Mouse (Mus musculus): ENCODE data around the gene Dnah8. TPM values are rescaled to one million over a fixed set of nuclear protein-coding genes. Genes with fewer than 3 reads are reported as not detected.

Dnah8 gene
- polyA plus RNA-seq, 1 experiment from 2014 or later = 1.3 TPM

- ATAC-seq (ENCODE audit: insufficient number of reproducible peaks, low FRiP score, low TSS enrichment, low read depth) = no peak
- Histone ChIP-seq H3K27ac (no peak overlapping the region), H3K27me3 (no peaks in the 10 kb centered on the region), H3K36me3 (no peaks in the 10 kb centered on the region), H3K9ac (no peak overlapping the region), H3K4me2 (no peak overlapping the region), H3K9me3 (no peaks in the 10 kb centered on the region), H3K4me1 (no peaks in the 10 kb centered on the region), H3K4me3 (no peak overlapping the region)
- WGBS = 78% methylated on average over 9 of the region's 9 CpGs
These were observed 51.0 kb downstream of the Dnah8 start for GRCm38 (mm10) chr17:30675021-30675740.

DNA sequence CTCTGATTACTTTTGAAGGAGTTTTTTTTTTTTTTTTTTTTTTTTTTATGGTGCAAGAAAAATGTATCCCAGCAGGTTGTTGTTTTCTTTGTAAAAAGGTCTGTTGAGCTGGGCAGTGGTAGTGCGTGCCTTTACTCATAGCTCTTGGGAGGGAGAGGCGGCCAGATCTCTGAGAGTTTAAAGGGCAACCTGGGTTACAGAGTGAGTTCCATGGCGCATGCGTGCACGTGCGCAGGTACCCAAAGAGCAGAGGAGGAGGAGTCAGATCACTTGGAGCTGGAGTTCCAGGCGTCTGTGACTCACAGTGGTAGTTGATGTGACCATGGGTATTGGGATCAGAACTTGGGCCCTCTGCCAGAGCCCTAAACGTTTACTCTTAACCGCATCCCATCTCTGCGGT lies 54.4 kb downstream of the Dnah8 start:
- Histone ChIP-seq H3K4me2 (no peak overlapping the region), H3K27me3 (no peaks in the 10 kb centered on the region), H3K4me3 (no peak overlapping the region), H3K4me1 (no peaks in the 10 kb centered on the region), H3K9ac (no peak overlapping the region), H3K36me3 (no peaks in the 10 kb centered on the region), H3K9me3 (no peaks in the 10 kb centered on the region), H3K27ac (no peak overlapping the region)
- 86% methylated on average over 10 of the region's 10 CpGs for WGBS
- no peak for ATAC-seq (ENCODE audit: insufficient number of reproducible peaks, low FRiP score, low TSS enrichment, low read depth)

GRCm38 (mm10) chr17:30679612-30680011 lies 55.5 kb downstream of the Dnah8 start:
- H3K36me3 ChIP-seq = no peaks in the 10 kb centered on the region
- no peaks in the 10 kb centered on the region for H3K27me3 ChIP-seq
- H3K4me2 ChIP-seq = no peak overlapping the region
- H3K9me3 ChIP-seq = no peaks in the 10 kb centered on the region
- H3K4me1 ChIP-seq = no peaks in the 10 kb centered on the region
- no peak overlapping the region for H3K9ac ChIP-seq
- H3K27ac ChIP-seq = no peak overlapping the region
- H3K4me3 ChIP-seq = no peak overlapping the region
- ATAC-seq (ENCODE audit: insufficient number of reproducible peaks, low FRiP score, low TSS enrichment, low read depth) = no peak
- WGBS = 92% methylated on average over 4 of the region's 4 CpGs

GRCm38 (mm10) chr17:30681604-30682003 lies 57.5 kb downstream of the Dnah8 start:
- WGBS = 20% methylated on average over 5 of the region's 5 CpGs
- Histone ChIP-seq H3K4me3 (no peak overlapping the region), H3K36me3 (no peaks in the 10 kb centered on the region)

GRCm38 (mm10) chr17:30690181-30690580 lies 66.0 kb downstream of the Dnah8 start:
- no peak overlapping the region for H3K9ac ChIP-seq
- no peak for ATAC-seq (ENCODE audit: insufficient number of reproducible peaks, low FRiP score, low TSS enrichment, low read depth)
- H3K4me2 ChIP-seq = no peak overlapping the region
- H3K4me1 ChIP-seq = no peaks in the 10 kb centered on the region
- WGBS = 77% methylated on average over 8 of the region's 8 CpGs
- H3K27ac ChIP-seq = no peak overlapping the region
- H3K9me3 ChIP-seq = no peaks in the 10 kb centered on the region
- no peak overlapping the region for H3K4me3 ChIP-seq
- no peaks in the 10 kb centered on the region for H3K36me3 ChIP-seq
- H3K27me3 ChIP-seq = no peaks in the 10 kb centered on the region

More at GRCm38 (mm10) chr17:30681604-30682003, 57.5 kb downstream of the Dnah8 start:
- H3K4me1 ChIP-seq = no peaks in the 10 kb centered on the region
- no peak overlapping the region for H3K9ac ChIP-seq
- H3K27ac ChIP-seq = no peak overlapping the region
- no peaks in the 10 kb centered on the region for H3K27me3 ChIP-seq
- H3K4me2 ChIP-seq = no peak overlapping the region
- ATAC-seq (ENCODE audit: insufficient number of reproducible peaks, low FRiP score, low TSS enrichment, low read depth) = no peak
- H3K9me3 ChIP-seq = no peaks in the 10 kb centered on the region

GRCm38 (mm10) chr17:30691481-30691880 lies 67.3 kb downstream of the Dnah8 start:
- no peak overlapping the region for H3K4me2 ChIP-seq

DNA sequence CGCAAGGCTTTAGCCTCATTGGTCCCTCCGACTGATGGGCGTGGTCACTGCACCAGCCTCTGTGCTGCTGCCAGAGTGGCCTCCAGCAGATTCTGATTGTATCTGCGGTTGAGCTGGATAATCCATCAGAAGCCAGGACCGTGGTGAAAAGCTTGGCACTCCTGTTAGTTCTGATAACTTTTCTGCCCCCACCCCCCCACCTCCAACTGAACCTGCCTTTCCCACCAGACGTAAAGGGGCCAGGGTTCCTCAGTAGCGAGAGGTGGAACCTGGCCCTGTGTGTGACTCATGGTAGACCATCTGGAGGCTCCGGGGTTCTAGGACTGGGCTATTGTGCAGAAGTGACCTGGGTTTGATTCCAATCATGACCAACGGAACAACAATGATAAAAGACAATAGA lies 70.1 kb downstream of the Dnah8 start:
- Histone ChIP-seq H3K9me3 (no peaks in the 10 kb centered on the region), H3K36me3 (no peaks in the 10 kb centered on the region), H3K27ac (no peak overlapping the region), H3K27me3 (no peaks in the 10 kb centered on the region), H3K4me2 (no peak overlapping the region), H3K4me1 (no peaks in the 10 kb centered on the region), H3K4me3 (no peak overlapping the region), H3K9ac (no peak overlapping the region)
- no peak for ATAC-seq (ENCODE audit: insufficient number of reproducible peaks, low FRiP score, low TSS enrichment, low read depth)
- 84% methylated on average over 9 of the region's 9 CpGs for WGBS

More at GRCm38 (mm10) chr17:30691481-30691880, 67.3 kb downstream of the Dnah8 start:
- Histone ChIP-seq H3K27me3 (no peaks in the 10 kb centered on the region), H3K36me3 (no peaks in the 10 kb centered on the region), H3K27ac (no peak overlapping the region), H3K4me1 (no peaks in the 10 kb centered on the region), H3K9ac (no peak overlapping the region), H3K4me3 (no peak overlapping the region), H3K9me3 (no peaks in the 10 kb centered on the region)
- 53% methylated on average over 2 of the region's 2 CpGs for WGBS
- ATAC-seq (ENCODE audit: insufficient number of reproducible peaks, low FRiP score, low TSS enrichment, low read depth) = no peak

DNA sequence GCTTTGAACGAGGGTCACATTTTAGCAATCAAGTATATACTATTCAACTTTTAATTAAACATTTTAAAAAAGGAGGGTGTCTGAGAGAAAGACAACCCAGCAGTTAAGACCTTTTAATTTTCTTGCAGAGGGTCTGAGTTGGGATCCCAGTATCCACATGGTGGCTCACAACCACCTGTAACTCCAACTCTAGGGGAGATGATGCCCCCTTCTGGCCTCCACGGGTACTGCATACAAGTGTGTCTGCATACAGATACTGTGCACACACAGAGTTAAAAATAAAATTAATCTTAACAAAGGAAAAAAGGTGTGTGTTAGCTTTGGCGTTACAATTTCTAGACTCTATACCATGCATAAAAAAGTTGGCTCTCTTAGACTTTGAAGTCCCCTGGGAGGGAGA lies 90.6 kb downstream of the Dnah8 start:
- 63% methylated on average over 3 of the region's 3 CpGs for WGBS
- no peak for ATAC-seq (ENCODE audit: insufficient number of reproducible peaks, low FRiP score, low TSS enrichment, low read depth)
- H3K36me3 ChIP-seq = no peaks in the 10 kb centered on the region

DNA sequence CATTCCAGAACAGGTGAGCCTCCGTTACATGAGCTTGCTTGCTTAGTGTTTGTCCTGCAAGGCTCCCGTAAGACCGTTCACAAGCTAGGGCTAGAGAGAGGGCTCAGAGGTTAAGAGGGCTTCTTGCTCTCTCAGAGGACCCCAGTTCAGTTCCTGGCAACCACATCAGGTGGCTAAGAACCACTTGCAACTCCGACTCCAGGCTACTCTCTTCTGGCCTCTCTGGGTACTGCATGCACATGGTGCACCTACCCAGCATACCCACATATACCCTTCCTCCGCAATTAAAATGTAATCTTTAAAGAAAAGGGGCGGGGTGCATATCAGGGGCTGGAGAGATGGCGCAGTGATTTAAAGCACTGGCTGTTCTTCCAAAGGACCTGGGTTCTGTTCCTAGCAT lies 94.0 kb downstream of the Dnah8 start:
- Histone ChIP-seq H3K4me1 (no peaks in the 10 kb centered on the region), H3K9ac (no peak overlapping the region), H3K27ac (no peak overlapping the region), H3K4me3 (no peak overlapping the region), H3K27me3 (no peaks in the 10 kb centered on the region), H3K9me3 (no peaks in the 10 kb centered on the region), H3K4me2 (no peak overlapping the region), H3K36me3 (no peaks in the 10 kb centered on the region)
- no peak for ATAC-seq (ENCODE audit: insufficient number of reproducible peaks, low FRiP score, low TSS enrichment, low read depth)
- 91% methylated on average over 7 of the region's 7 CpGs for WGBS

More for the DNA sequence above, 90.6 kb downstream of the Dnah8 start:
- Histone ChIP-seq H3K27me3 (no peaks in the 10 kb centered on the region), H3K9me3 (no peaks in the 10 kb centered on the region), H3K4me3 (no peak overlapping the region), H3K4me2 (no peak overlapping the region), H3K9ac (no peak overlapping the region), H3K27ac (no peak overlapping the region), H3K4me1 (no peaks in the 10 kb centered on the region)

GRCm38 (mm10) chr17:30719031-30719430 lies 94.9 kb downstream of the Dnah8 start:
- H3K36me3 ChIP-seq = no peaks in the 10 kb centered on the region
- WGBS = 85% methylated on average over 5 of the region's 5 CpGs
- no peaks in the 10 kb centered on the region for H3K4me1 ChIP-seq
- ATAC-seq (ENCODE audit: insufficient number of reproducible peaks, low FRiP score, low TSS enrichment, low read depth) = no peak
- no peak overlapping the region for H3K9ac ChIP-seq
- H3K4me3 ChIP-seq = no peak overlapping the region
- no peaks in the 10 kb centered on the region for H3K9me3 ChIP-seq
- H3K4me2 ChIP-seq = no peak overlapping the region
- H3K27ac ChIP-seq = no peak overlapping the region
- no peaks in the 10 kb centered on the region for H3K27me3 ChIP-seq

DNA sequence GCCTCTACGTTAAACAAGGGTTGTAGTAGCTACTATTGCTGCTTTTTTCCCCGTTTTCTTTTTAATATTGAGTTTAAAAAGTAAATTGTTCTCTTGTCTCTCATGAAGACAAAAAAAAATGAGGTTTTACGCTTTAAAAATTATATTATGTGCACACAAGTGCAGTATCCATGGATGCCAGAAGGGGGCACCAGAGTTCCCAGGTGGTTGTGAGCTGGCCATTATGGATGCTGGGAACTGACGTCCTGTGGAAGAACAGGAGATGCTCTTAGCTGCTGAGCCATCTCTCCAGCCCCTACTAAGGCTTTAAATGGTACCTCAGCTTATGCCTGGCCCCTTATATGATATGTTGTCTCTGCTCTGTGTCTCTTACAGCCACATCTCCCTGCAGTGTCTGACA lies 103.6 kb downstream of the Dnah8 start:
- Histone ChIP-seq H3K4me1 (no peaks in the 10 kb centered on the region), H3K27ac (no peak overlapping the region), H3K27me3 (no peaks in the 10 kb centered on the region), H3K4me2 (no peak overlapping the region), H3K36me3 (no peaks in the 10 kb centered on the region), H3K9me3 (no peaks in the 10 kb centered on the region), H3K9ac (no peak overlapping the region), H3K4me3 (no peak overlapping the region)
- WGBS = 61% methylated on average over 4 of the region's 4 CpGs
- ATAC-seq (ENCODE audit: insufficient number of reproducible peaks, low FRiP score, low TSS enrichment, low read depth) = no peak

GRCm38 (mm10) chr17:30732736-30733135 lies 108.6 kb downstream of the Dnah8 start:
- Histone ChIP-seq H3K27ac (no peak overlapping the region), H3K4me3 (no peak overlapping the region), H3K36me3 (no peaks in the 10 kb centered on the region), H3K4me1 (no peaks in the 10 kb centered on the region), H3K27me3 (no peaks in the 10 kb centered on the region), H3K9ac (no peak overlapping the region), H3K9me3 (no peaks in the 10 kb centered on the region), H3K4me2 (no peak overlapping the region)
- WGBS = 73% methylated on average over 3 of the region's 3 CpGs
- no peak for ATAC-seq (ENCODE audit: insufficient number of reproducible peaks, low FRiP score, low TSS enrichment, low read depth)

DNA sequence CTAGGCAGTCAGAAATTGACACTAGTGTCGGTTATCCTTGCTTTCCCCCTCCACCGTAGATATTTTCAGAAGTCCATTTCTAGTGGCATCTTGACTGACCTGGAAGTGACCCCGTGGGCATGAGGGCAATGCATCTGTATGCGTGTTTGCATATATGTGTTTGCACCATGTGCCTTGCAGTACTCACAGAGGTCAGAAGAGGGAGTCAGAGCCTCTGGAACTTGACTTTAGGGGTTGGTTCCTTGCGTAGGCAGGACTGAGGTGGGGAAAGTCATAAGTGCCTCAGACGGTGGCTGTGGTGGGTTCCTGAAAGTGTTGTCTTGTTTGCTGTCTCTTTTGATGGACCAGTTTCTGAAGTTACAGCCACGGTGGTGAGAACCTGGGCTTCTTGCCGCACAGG lies 110.6 kb downstream of the Dnah8 start:
- ATAC-seq (ENCODE audit: insufficient number of reproducible peaks, low FRiP score, low TSS enrichment, low read depth) = no peak
- Histone ChIP-seq H3K4me1 (no peaks in the 10 kb centered on the region), H3K27me3 (no peaks in the 10 kb centered on the region), H3K36me3 (no peaks in the 10 kb centered on the region), H3K4me2 (no peak overlapping the region), H3K4me3 (no peak overlapping the region), H3K9me3 (no peaks in the 10 kb centered on the region), H3K27ac (no peak overlapping the region), H3K9ac (no peak overlapping the region)
- 91% methylated on average over 8 of the region's 8 CpGs for WGBS

Measured in limb, embryonic 15.5 days (tissue).